Mouse (Mus musculus) neural tube, embryonic 15.5 days (tissue): Measurements from ENCODE around the gene Surf4. TPM values are rescaled to one million over a fixed set of nuclear protein-coding genes. Genes with fewer than 3 reads are reported as not detected.

ENCODE experiments used
- ATAC-seq: fragments of 200-750 bp; cut with Nextera tagmentation; 2 replicates; pipeline ENCODE4 v1.8.0; 2017; ENCODE audit warnings: mild to moderate bottlenecking, moderate TSS enrichment, moderate library complexity; ENCODE audit not compliant: low FRiP score
- H3K27ac ChIP-seq: fragments of 300-500 bp; sonication (generic); replicated peaks from 2 replicates; pipeline ENCODE4 v1.5.1; 2015; ENCODE audit warnings: mild to moderate bottlenecking, inconsistent platforms
- H3K27me3 ChIP-seq: fragments of 300-500 bp; sonication (generic); replicated peaks from 2 replicates; pipeline ENCODE4 v1.6.1; 2015; ENCODE audit warnings: inconsistent platforms
- H3K36me3 ChIP-seq: fragments of 300-500 bp; sonication (generic); 2 replicates; pipeline ENCODE4 v1.6.1; 2015; ENCODE audit warnings: inconsistent platforms
- H3K4me1 ChIP-seq: fragments of 300-500 bp; sonication (generic); 2 replicates; pipeline ENCODE4 v1.6.1; 2015; ENCODE audit warnings: inconsistent platforms
- H3K4me2 ChIP-seq: fragments of 300-500 bp; sonication (generic); 2 replicates; pipeline ENCODE4 v1.6.1; 2015; ENCODE audit warnings: inconsistent platforms, mild to moderate bottlenecking, moderate library complexity
- H3K4me3 ChIP-seq: fragments of 300-500 bp; sonication (generic); replicated peaks from 2 replicates; pipeline ENCODE4 v1.5.1; 2015; ENCODE audit warnings: mild to moderate bottlenecking, inconsistent platforms
- H3K9ac ChIP-seq: fragments of 300-500 bp; sonication (generic); replicated peaks from 2 replicates; pipeline ENCODE4 v1.6.1; 2015; ENCODE audit warnings: mild to moderate bottlenecking, inconsistent platforms
- H3K9me3 ChIP-seq: fragments of 300-500 bp; sonication (generic); replicated peaks from 2 replicates; pipeline ENCODE4 v1.6.1; 2016; ENCODE audit warnings: inconsistent platforms
- WGBS: fragments of 180-500 bp; shearing (Covaris S2); methylation state at CpG from one replicate; pipeline ENCODE4 v1.1.7; 2015; ENCODE audit warnings: mixed read lengths; 5-methylcytosine and 5-hydroxymethylcytosine counted together
- polyA plus RNA-seq: library from polyadenylated mRNA; unstranded; fragments of >200 nt; fragmentation: Nextera tagmentation; extraction: Ambion mirVana; gene quantifications from 2 replicates; pipeline ENCODE4 v1.2.1, GENCODE M21; 2015

Surf4 gene
- polyA plus RNA-seq, 1 experiment from 2014 or later, result 110 TPM

DNA sequence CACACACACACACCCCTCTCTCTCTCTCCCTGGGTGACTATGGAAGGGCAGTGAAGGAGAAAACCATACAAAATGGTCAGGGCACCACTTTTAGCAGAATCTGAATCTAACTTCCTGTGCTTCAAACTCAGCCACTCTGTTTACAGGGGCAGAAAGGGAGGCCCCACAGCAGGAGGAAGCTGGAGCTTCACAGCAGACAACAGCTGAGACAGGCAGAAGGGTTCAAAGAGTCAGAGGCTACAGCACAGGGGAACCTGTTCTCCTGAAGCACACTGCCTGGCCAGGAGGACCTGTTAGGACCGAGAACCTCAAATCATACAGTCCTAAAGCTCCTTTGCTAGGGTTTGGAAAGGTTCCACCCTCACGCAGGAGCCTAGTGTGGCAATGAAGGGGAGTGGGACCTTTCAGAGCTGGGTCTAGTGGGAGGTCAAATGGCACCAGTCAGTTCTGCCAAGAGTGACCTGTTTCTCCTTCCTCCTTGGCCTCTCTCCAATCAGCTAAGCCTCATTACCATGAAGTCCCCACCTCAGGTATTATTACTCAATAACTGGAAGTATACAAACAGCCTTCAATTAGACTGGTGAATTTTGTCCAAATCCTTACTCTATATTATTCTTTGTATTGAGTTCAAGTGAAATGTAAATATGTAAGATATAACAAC lies 21.1 kb upstream of the Surf4 start:
- H3K4me1 ChIP-seq, result no peaks in the 10 kb centered on the region
- H3K27me3 ChIP-seq, result no peaks in the 10 kb centered on the region
- WGBS, result 88% methylated on average over 2 of the region's 2 CpGs
- no peak for ATAC-seq
- no peaks in the 10 kb centered on the region for H3K9me3 ChIP-seq
- H3K27ac ChIP-seq, result no peak overlapping the region
- no peak overlapping the region for H3K9ac ChIP-seq
- peaks cover 93% of the 10 kb centered on the region for H3K36me3 ChIP-seq
- no peak overlapping the region for H3K4me3 ChIP-seq
- H3K4me2 ChIP-seq, result no peak overlapping the region

GRCm38 (mm10) chr2:26952866-26953265 lies 19.1 kb upstream of the Surf4 start:
- 89% methylated on average over 8 of the region's 8 CpGs for WGBS
- peaks cover 89% of the 10 kb centered on the region for H3K36me3 ChIP-seq

DNA sequence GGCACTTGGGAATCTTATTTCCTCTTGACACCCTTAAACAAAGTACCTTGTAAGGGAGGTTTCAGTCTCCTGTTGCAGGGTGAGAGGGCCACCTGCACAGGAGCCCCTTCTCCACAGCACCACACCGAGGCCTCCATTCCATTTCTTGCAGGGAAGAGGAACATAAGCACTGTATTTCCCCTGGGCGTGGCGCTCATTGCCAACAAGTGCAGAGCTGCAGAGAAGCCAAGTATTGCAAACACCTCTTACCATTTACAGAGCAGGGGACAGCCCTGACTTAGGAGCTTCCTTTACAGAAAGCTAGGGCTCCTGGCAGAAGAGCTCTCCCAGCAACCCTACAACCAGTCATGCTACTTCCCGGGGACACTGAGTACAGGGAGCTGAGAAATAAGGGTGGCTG lies 18.5 kb upstream of the Surf4 start:
- Histone ChIP-seq H3K27me3 (no peaks in the 10 kb centered on the region), H3K9me3 (no peaks in the 10 kb centered on the region), H3K36me3 (peaks cover 82% of the 10 kb centered on the region), H3K4me1 (no peaks in the 10 kb centered on the region), H3K4me3 (no peak overlapping the region), H3K27ac (no peak overlapping the region), H3K9ac (no peak overlapping the region), H3K4me2 (no peak overlapping the region)
- 96% methylated on average over 4 of the region's 4 CpGs for WGBS
- ATAC-seq, result no peak

More at GRCm38 (mm10) chr2:26952866-26953265, 19.1 kb upstream of the Surf4 start:
- Histone ChIP-seq H3K9me3 (no peaks in the 10 kb centered on the region), H3K4me1 (no peaks in the 10 kb centered on the region), H3K27ac (no peak overlapping the region), H3K4me3 (no peak overlapping the region), H3K4me2 (no peak overlapping the region), H3K9ac (no peak overlapping the region), H3K27me3 (no peaks in the 10 kb centered on the region)
- no peak for ATAC-seq

DNA sequence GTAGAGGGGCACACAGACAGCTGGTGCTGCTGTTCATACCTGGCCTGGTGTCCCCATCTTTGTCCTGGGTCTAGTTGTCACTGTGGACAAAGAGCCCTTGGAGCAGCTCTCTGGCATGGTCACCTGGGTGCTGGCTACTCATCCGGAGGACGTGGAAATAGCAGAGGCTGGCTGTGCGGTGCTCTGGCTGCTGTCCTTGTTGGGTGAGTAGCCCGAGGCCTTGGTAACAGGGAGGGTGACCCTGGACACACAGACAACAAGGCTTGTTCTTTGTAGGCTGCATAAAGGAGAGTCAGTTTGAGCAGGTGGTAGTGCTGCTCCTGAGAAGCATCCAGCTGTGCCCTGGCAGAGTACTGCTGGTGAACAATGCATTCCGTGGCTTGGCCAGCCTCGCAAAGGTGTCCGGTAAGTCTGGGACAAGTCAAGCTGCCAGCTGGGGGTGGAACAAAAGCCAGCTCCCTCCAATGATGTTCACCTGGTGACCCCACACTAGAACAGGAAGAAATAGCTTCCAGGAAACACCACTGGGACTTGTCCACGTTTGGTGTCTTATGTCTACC lies 17.7 kb upstream of the Surf4 start:
- Histone ChIP-seq H3K27me3 (no peaks in the 10 kb centered on the region), H3K4me2 (no peak overlapping the region), H3K9me3 (no peaks in the 10 kb centered on the region), H3K4me3 (no peak overlapping the region), H3K36me3 (peaks cover 74% of the 10 kb centered on the region), H3K9ac (no peak overlapping the region), H3K4me1 (no peaks in the 10 kb centered on the region), H3K27ac (no peak overlapping the region)
- 92% methylated on average over 8 of the region's 8 CpGs for WGBS
- ATAC-seq, result no peak

DNA sequence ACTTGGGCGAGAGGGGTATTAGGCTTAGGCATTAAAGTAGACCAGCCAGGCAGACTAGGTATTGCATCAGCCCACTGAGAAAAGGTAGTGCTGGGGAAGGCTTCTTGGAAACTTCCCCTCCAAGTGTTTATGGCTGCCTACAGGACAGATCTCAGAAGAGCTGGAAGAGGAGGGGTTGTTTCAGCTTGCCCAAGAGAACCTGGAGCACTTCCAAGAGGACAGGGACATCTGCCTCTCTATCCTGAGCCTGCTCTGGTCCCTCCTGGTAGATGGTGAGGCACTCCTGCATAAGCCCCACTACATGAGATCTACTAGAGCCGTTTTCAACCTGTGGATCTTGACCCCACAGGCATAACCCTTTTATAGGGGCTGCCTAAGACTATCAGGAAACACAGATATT lies 16.7 kb upstream of the Surf4 start:
- Histone ChIP-seq H3K27ac (no peak overlapping the region), H3K36me3 (peaks cover 64% of the 10 kb centered on the region), H3K9ac (no peak overlapping the region), H3K4me3 (no peak overlapping the region), H3K27me3 (no peaks in the 10 kb centered on the region), H3K4me1 (no peaks in the 10 kb centered on the region), H3K4me2 (no peak overlapping the region), H3K9me3 (no peaks in the 10 kb centered on the region)
- WGBS, result 86% methylated on average over 2 of the region's 2 CpGs
- ATAC-seq, result no peak

- H3K36me3 ChIP-seq, result no peaks in the 10 kb centered on the region
- no peak overlapping the region for H3K4me2 ChIP-seq
- H3K4me1 ChIP-seq, result no peaks in the 10 kb centered on the region
- no peak for ATAC-seq
- 89% methylated on average over 3 of the region's 3 CpGs for WGBS
- no peak overlapping the region for H3K27ac ChIP-seq
- H3K9ac ChIP-seq, result no peak overlapping the region
- H3K4me3 ChIP-seq, result no peak overlapping the region
- no peaks in the 10 kb centered on the region for H3K9me3 ChIP-seq
- no peaks in the 10 kb centered on the region for H3K27me3 ChIP-seq
Measured at GRCm38 (mm10) chr2:26943253-26943652, 9.5 kb upstream of the Surf4 start.

GRCm38 (mm10) chr2:26941539-26941938 lies 7.8 kb upstream of the Surf4 start:
- no peaks in the 10 kb centered on the region for H3K4me1 ChIP-seq
- ATAC-seq, result no peak
- 52% methylated on average over 5 of the region's 5 CpGs for WGBS
- no peak overlapping the region for H3K4me2 ChIP-seq
- no peaks in the 10 kb centered on the region for H3K36me3 ChIP-seq
- no peaks in the 10 kb centered on the region for H3K27me3 ChIP-seq
- no peak overlapping the region for H3K9ac ChIP-seq
- H3K27ac ChIP-seq, result no peak overlapping the region
- no peaks in the 10 kb centered on the region for H3K9me3 ChIP-seq
- no peak overlapping the region for H3K4me3 ChIP-seq

GRCm38 (mm10) chr2:26936425-26936824 lies 2.7 kb upstream of the Surf4 start:
- Histone ChIP-seq H3K27me3 (no peaks in the 10 kb centered on the region), H3K9me3 (no peaks in the 10 kb centered on the region), H3K27ac (no peak overlapping the region), H3K4me1 (peaks cover 17% of the 10 kb centered on the region), H3K4me2 (no peak overlapping the region), H3K9ac (no peak overlapping the region), H3K4me3 (no peak overlapping the region), H3K36me3 (no peaks in the 10 kb centered on the region)
- 64% methylated on average over 1 of the region's 1 CpGs for WGBS
- no peak for ATAC-seq

DNA sequence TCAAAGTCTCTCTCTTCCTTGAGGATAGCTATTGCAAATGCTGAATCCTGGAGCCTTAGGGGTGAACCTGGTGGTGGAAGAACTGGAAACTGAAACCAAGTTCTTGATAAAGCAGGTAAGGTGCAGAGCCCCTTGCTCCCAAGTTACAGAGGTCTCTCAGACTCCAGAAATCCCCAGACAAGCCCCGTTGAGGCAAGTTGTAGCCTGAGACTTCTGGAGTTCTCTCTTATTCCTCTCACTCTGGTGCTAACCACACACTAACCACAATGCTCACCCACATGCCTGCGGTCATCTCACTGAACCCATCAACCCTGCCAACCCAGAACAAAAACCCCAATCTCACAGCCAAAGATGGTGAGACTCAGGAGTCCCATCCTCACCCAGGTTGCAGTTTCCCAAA lies 1.6 kb upstream of the Surf4 start:
- WGBS, result 88% methylated on average over 2 of the region's 2 CpGs
- Histone ChIP-seq H3K9ac (no peak overlapping the region), H3K27ac (no peak overlapping the region), H3K4me3 (no peak overlapping the region), H3K36me3 (peaks cover 6% of the 10 kb centered on the region; the same call in 1 of the 2 replicates), H3K27me3 (no peaks in the 10 kb centered on the region), H3K4me2 (no peak overlapping the region), H3K9me3 (no peaks in the 10 kb centered on the region), H3K4me1 (peaks cover 29% of the 10 kb centered on the region)
- no peak for ATAC-seq

DNA sequence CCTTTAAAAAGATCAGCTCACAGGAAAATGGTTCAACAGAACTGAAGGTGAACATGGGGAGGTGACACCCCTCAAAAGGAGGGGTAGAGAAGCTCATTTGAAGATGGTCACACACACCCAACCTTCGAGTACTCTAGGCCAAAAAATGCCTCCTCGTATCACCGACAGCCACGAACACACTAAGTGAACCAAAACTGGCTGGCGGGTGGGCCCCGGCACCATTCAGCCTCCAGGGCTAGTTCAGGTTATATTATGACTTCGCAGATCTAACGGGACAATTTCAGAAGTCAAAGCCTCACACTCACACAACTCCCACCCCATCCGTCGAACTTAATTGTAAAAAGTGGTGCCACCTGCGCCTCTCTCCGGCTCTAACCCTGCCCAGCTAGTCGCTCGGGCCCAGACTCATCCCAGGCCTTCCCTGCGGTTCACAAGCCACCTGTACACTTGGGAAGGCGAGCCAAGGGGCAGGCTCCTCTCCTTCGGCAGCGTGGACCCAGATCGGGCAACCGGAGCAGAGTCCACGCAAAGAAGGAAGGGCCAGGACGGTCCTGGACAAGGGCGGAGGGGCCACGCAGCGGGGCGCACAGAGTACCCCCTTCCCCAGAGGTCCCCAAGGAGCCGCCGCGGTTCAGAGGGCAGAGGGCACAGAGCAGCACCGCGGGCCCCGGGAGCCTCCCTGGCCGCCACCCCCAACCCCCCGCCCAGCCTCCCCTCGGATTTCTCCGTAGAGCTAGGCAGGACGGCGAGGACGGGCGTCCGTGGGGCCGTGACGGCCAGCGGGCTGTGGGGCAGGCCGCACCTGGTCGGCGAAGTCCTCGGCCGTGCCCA lies 1.0 kb downstream of the Surf4 start:
- peak; percentile 56 for ATAC-seq
- Histone ChIP-seq H3K9ac (peak overlapping the region; percentile 98), H3K4me1 (peaks cover 39% of the 10 kb centered on the region), H3K36me3 (peaks cover 21% of the 10 kb centered on the region), H3K27ac (peak overlapping the region; percentile 80), H3K27me3 (no peaks in the 10 kb centered on the region), H3K4me2 (peak overlapping the region; percentile 79), H3K4me3 (peak overlapping the region; percentile 89), H3K9me3 (no peaks in the 10 kb centered on the region)
- WGBS, result 2% methylated on average over 47 of the region's 49 CpGs

DNA sequence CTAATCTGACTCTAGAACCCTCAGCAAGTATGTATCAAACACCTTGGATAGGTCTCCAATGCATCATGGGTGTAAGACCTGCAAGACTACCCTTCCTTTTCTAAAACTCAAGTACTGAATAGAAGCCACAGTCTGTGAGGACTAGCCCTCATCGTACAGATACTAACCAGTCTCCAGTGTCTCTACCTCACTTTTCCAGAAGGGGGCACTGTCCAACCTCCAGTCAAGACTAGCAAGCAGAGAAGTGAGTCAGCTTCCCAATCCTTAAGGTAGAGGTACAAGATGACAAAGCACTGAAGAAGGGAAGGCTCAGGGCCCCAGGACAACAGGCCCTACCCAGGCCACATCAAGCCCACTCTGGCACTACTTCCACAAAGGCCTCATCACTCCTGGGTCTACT lies 3.3 kb downstream of the Surf4 start:
- Histone ChIP-seq H3K27me3 (no peaks in the 10 kb centered on the region), H3K4me2 (no peak overlapping the region), H3K9me3 (no peaks in the 10 kb centered on the region), H3K27ac (no peak overlapping the region), H3K9ac (no peak overlapping the region), H3K36me3 (peaks cover 34% of the 10 kb centered on the region), H3K4me1 (peaks cover 39% of the 10 kb centered on the region), H3K4me3 (no peak overlapping the region)
- ATAC-seq, result no peak
- WGBS, result 31% methylated on average over 1 of the region's 1 CpGs
